ENCODE assay signal across 17 mouse cellular contexts in genomic region chr7:125694056-125694455, GRCm38 (mm10). TPM values are rescaled to one million over a fixed set of nuclear protein-coding genes. Genes with fewer than 3 reads are reported as not detected.
A peak's percentile ranks its signal among the peaks of the same experiment; 100 is the strongest.
DNase-seq lines count a peak whose midpoint lies in the region; ATAC-seq and TF ChIP-seq lines count a peak whose summit lies in the region.
"Had no signal": no experiment of that assay in that cellular context is flagged by ENCODE, and none has a peak within 500 bp of the region (broad histone marks: within the 10 kb centered on the region; RNA-seq: fewer than 3 reads in every experiment).

No protein-coding gene starts in this region.

- no peak overlapping the region for H3K9ac ChIP-seq in intestine, postnatal 0 days (ENCODE audit: low read depth, low read length)
- H3K9ac ChIP-seq in intestine, embryonic 16.5 days (ENCODE audit: low read depth, low read length): no peak overlapping the region
- H3K9ac ChIP-seq in forebrain, postnatal 0 days: no peak overlapping the region
- H3K9ac ChIP-seq: heart, embryonic 13.5 days; hindbrain, embryonic 12.5 days; liver, embryonic 12.5 days; midbrain, embryonic 13.5 days; neural tube, embryonic 13.5 days had no signal

- 72% methylated on average over 5 of the region's 5 CpGs for WGBS in intestine, postnatal 0 days
- 69% methylated on average over 5 of the region's 5 CpGs for whole genome bisulfite sequencing in intestine, embryonic 16.5 days
- WGBS in forebrain, postnatal 0 days: 49% methylated on average over 5 of the region's 5 CpGs

- no peaks in the 10 kb centered on the region for H3K4me1 ChIP-seq in intestine, postnatal 0 days (replicated peaks; ENCODE audit: control insufficient read depth, insufficient read depth, low read length)
- H3K4me1 ChIP-seq in intestine, embryonic 16.5 days (ENCODE audit: control insufficient read depth, insufficient read depth, low read length): no peaks in the 10 kb centered on the region
- H3K4me1 ChIP-seq in forebrain, postnatal 0 days (ENCODE audit: insufficient read depth): no peaks in the 10 kb centered on the region
- H3K4me1 ChIP-seq: heart, embryonic 13.5 days; hindbrain, embryonic 12.5 days; liver, embryonic 12.5 days; midbrain, embryonic 13.5 days; neural tube, embryonic 13.5 days had no signal

- peak; percentile 22 for DNase-seq in forebrain, postnatal 0 days
- DNase-seq in layer of hippocampus, adult 8-10 months (ENCODE audit: low spot score in 2 of 2): peak; percentile 76 to 79
- DNase-seq in mesoderm, embryonic 11.5 days (ENCODE audit: low read depth, low spot score): peak; percentile 39
- no peak for DNase-seq in gastrocnemius, adult 18-20 months (ENCODE audit: low spot score)
- DNase-seq in cerebellum, postnatal 4 days (ENCODE audit: low spot score in 2 of 2): no peak
- no peak for DNase-seq in kidney, adult 9 months
- DNase-seq: cerebellum, adult 9-10 months; gastrocnemius, postnatal 25 days; kidney, adult 2 months; lung, postnatal 14 days had no signal

- peaks cover 96% of the 10 kb centered on the region for H3K36me3 ChIP-seq in intestine, postnatal 0 days (ENCODE audit: control insufficient read depth, insufficient read depth)
- peaks cover 58% of the 10 kb centered on the region for H3K36me3 ChIP-seq in intestine, embryonic 16.5 days (ENCODE audit: control insufficient read depth, insufficient read depth, low read length)
- peaks cover 97% of the 10 kb centered on the region for H3K36me3 ChIP-seq in forebrain, postnatal 0 days (ENCODE audit: insufficient read depth)

- TF ChIP-seq CTCF in intestine, postnatal 0 days (IDR thresholded peaks at IDR 0.05; ENCODE audit: low read depth): no peak
- no peak for TF ChIP-seq CTCF in forebrain, postnatal 0 days (IDR thresholded peaks at IDR 0.05; ENCODE audit: low read depth)

- H3K9me3 ChIP-seq in intestine, postnatal 0 days (ENCODE audit: control insufficient read depth): 0 out of 2 replicates have a peak, but pooled peaks cover 2% of the 10 kb centered on the region
- H3K9me3 ChIP-seq in intestine, embryonic 16.5 days (ENCODE audit: control insufficient read depth, low read length): peaks cover 7% of the 10 kb centered on the region; the same call in 1 of the 2 replicates
- no peaks in the 10 kb centered on the region for H3K9me3 ChIP-seq in forebrain, postnatal 0 days (ENCODE audit: low read length)

- peak overlapping the region; percentile 8; the same call in 1 of the 2 replicates for H3K27ac ChIP-seq in intestine, postnatal 0 days (ENCODE audit: low read depth, low read length)
- no peak overlapping the region for H3K27ac ChIP-seq in intestine, embryonic 16.5 days (ENCODE audit: low read length)
- H3K27ac ChIP-seq in forebrain, postnatal 0 days (ENCODE audit: low read depth, low read length): no peak overlapping the region
- H3K27ac ChIP-seq: heart, embryonic 13.5 days; hindbrain, embryonic 12.5 days; liver, embryonic 12.5 days; midbrain, embryonic 13.5 days; neural tube, embryonic 13.5 days had no signal

- no peak for ATAC-seq in intestine, postnatal 0 days
- no peak for ATAC-seq in intestine, embryonic 16.5 days
- ATAC-seq in forebrain, postnatal 0 days: no peak; the same call in 1 of the 2 replicates
- ATAC-seq: liver, embryonic 12.5 days; midbrain, embryonic 13.5 days had no signal

- no peak overlapping the region for H3K4me3 ChIP-seq in intestine, postnatal 0 days (ENCODE audit: low read depth, low read length)
- no peak overlapping the region for H3K4me3 ChIP-seq in intestine, embryonic 16.5 days (ENCODE audit: low read length)
- H3K4me3 ChIP-seq in forebrain, postnatal 0 days (ENCODE audit: low read depth, low read length): no peak overlapping the region
- H3K4me3 ChIP-seq: heart, embryonic 13.5 days; hindbrain, embryonic 12.5 days; liver, embryonic 12.5 days; midbrain, embryonic 13.5 days; neural tube, embryonic 13.5 days had no signal

- H3K27me3 ChIP-seq in intestine, postnatal 0 days (replicated peaks; ENCODE audit: control insufficient read depth, insufficient read depth, low read length): no peaks in the 10 kb centered on the region
- no peaks in the 10 kb centered on the region for H3K27me3 ChIP-seq in intestine, embryonic 16.5 days (replicated peaks; ENCODE audit: control insufficient read depth, insufficient read depth, low read length)
- H3K27me3 ChIP-seq in forebrain, postnatal 0 days (ENCODE audit: insufficient read depth, low read length): no peaks in the 10 kb centered on the region
- H3K27me3 ChIP-seq: heart, embryonic 13.5 days; hindbrain, embryonic 12.5 days; liver, embryonic 12.5 days; midbrain, embryonic 13.5 days; neural tube, embryonic 13.5 days had no signal

- no peak overlapping the region for H3K4me2 ChIP-seq in intestine, postnatal 0 days (replicated peaks; ENCODE audit: low read depth)
- no peak overlapping the region for H3K4me2 ChIP-seq in intestine, embryonic 16.5 days (ENCODE audit: low read depth, low read length)
- no peak overlapping the region for H3K4me2 ChIP-seq in forebrain, postnatal 0 days (ENCODE audit: low read depth)
- H3K4me2 ChIP-seq: heart, embryonic 13.5 days; hindbrain, embryonic 12.5 days; liver, embryonic 12.5 days; midbrain, embryonic 13.5 days; neural tube, embryonic 13.5 days had no signal

RNA-seq across cellular contexts. Expression of gene Gtf3c1, which starts 13.5 kb away (rescaled TPM):
- 6.8 and 8.0 TPM in 2 replicates for polyA plus RNA-seq in intestine, postnatal 0 days (2015; fragmentation: Nextera tagmentation; extraction: Ambion mirVana)
- polyA plus RNA-seq in intestine, embryonic 16.5 days (2015; fragmentation: Nextera tagmentation; extraction: Ambion mirVana): 15.8 and 18.8 TPM in 2 replicates
- total RNA-seq in forebrain, postnatal 0 days (2014; rRNA removed): 69.7 and 77.2 TPM in 2 replicates
- 14.3 and 19.0 TPM in 2 replicates for polyA plus RNA-seq in forebrain, postnatal 0 days (2015; fragmentation: Nextera tagmentation; extraction: Ambion mirVana)
- 100 to 1,000 TPM in 3 of 4 experiments, 10 to 100 TPM in 1; 98.4 to 122 (median 108) TPM for total RNA-seq in layer of hippocampus, adult 8-10 months (2022)
- 10 to 100 TPM; 27.9 to 32.2 TPM for total RNA-seq in gastrocnemius, adult 18-20 months (2021)

RNA-seq across cellular contexts. Expression of gene D430042O09Rik, which starts 13.6 kb away (rescaled TPM):
- polyA plus RNA-seq in intestine, postnatal 0 days (2015; fragmentation: Nextera tagmentation; extraction: Ambion mirVana): 2.6 and 3.1 TPM in 2 replicates
- 6.0 and 7.0 TPM in 2 replicates for polyA plus RNA-seq in intestine, embryonic 16.5 days (2015; fragmentation: Nextera tagmentation; extraction: Ambion mirVana)
- total RNA-seq in forebrain, postnatal 0 days (2014; rRNA removed): 16.2 and 19.8 TPM in 2 replicates
- 3.5 and 4.6 TPM in 2 replicates for polyA plus RNA-seq in forebrain, postnatal 0 days (2015; fragmentation: Nextera tagmentation; extraction: Ambion mirVana)
- 10 to 100 TPM; 24.0 to 41.3 (median 37.3) TPM for total RNA-seq in layer of hippocampus, adult 8-10 months (2022)
- 1 to 10 TPM; 7.0 to 7.1 TPM for total RNA-seq in gastrocnemius, adult 18-20 months (2021)

Comparison
In these comparisons a context has a peak if more than half of its experiments do, and no peak if none do; other contexts are left out.
1. DNase-seq: peak in forebrain, postnatal 0 days (single experiment), layer of hippocampus, adult 8-10 months (2 of 2) and mesoderm, embryonic 11.5 days (single experiment); none in gastrocnemius, adult 18-20 months (single experiment), cerebellum, postnatal 4 days (0 of 2) and kidney, adult 9 months (single experiment).